Mouse (Mus musculus): ENCODE measurements around the gene S100a4. TPM values are rescaled to one million over a fixed set of nuclear protein-coding genes. Genes with fewer than 3 reads are reported as not detected.

S100a4 gene
- polyA plus RNA-seq, 1 experiment: 1.8 TPM

DNA sequence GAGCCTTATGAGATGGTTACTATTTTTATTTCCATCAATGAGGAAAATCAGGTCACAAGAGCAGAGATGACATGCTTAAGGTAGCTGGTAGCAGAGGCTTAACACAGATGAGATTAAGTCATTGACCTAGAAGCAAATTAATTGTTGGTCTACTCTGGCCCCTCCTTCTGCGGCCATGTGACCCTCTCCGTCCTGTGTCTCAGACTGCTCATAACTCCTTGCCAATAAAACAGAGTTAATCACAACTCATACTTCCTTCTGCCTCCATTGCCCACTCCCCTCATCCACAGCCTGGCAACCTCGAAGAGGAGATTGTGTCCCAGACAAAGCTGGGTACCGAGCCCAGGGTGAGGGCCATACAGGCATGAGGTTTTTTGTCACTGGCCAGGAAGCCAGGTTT is 5.4 kb upstream of the S100a4 start:
- TF ChIP-seq POLR2A (IDR thresholded peaks at IDR 0.05; ENCODE audit: low read depth, low read length) (no peak), CTCF (IDR thresholded peaks at IDR 0.05; ENCODE audit: extremely low read depth, insufficient read length, insufficient replicate concordance, low read depth, low read length) (no peak)
- 74% methylated on average over 4 of the region's 4 CpGs for WGBS
- no peaks in the 10 kb centered on the region for H3K4me1 ChIP-seq (ENCODE audit: control insufficient read depth, insufficient read depth, insufficient read length, low read length)

GRCm38 (mm10) chr3:90599401-90599800 is 4.2 kb upstream of the S100a4 start:
- Histone ChIP-seq H3K27me3 (ENCODE audit: control insufficient read depth, insufficient read depth, low read length) (no peaks in the 10 kb centered on the region), H3K27ac (ENCODE audit: insufficient read depth, low read depth, low read length) (no peak overlapping the region), H3K4me3 (ENCODE audit: low read depth, low read length) (no peak overlapping the region), H3K4me1 (ENCODE audit: control insufficient read depth, insufficient read depth, insufficient read length, low read length) (no peaks in the 10 kb centered on the region), H3K36me3 (ENCODE audit: control insufficient read depth, insufficient read depth, low read length) (no peaks in the 10 kb centered on the region)
- TF ChIP-seq POLR2A (IDR thresholded peaks at IDR 0.05; ENCODE audit: low read depth, low read length): no peak
- no peak for TF ChIP-seq CTCF (IDR thresholded peaks at IDR 0.05; ENCODE audit: extremely low read depth, insufficient read length, insufficient replicate concordance, low read depth, low read length)
- 58% methylated on average over 3 of the region's 3 CpGs for WGBS

More for the DNA sequence above, 5.4 kb upstream of the S100a4 start:
- no peaks in the 10 kb centered on the region for H3K27me3 ChIP-seq (ENCODE audit: control insufficient read depth, insufficient read depth, low read length)
- no peaks in the 10 kb centered on the region for H3K36me3 ChIP-seq (ENCODE audit: control insufficient read depth, insufficient read depth, low read length)
- no peak overlapping the region for H3K4me3 ChIP-seq (ENCODE audit: low read depth, low read length)
- H3K27ac ChIP-seq (ENCODE audit: insufficient read depth, low read depth, low read length): no peak overlapping the region

- Histone ChIP-seq H3K4me1 (ENCODE audit: control insufficient read depth, insufficient read depth, insufficient read length, low read length) (peaks cover 2% of the 10 kb centered on the region; the same call in 1 of the 2 replicates), H3K4me3 (ENCODE audit: low read depth, low read length) (no peak overlapping the region), H3K36me3 (ENCODE audit: control insufficient read depth, insufficient read depth, low read length) (no peaks in the 10 kb centered on the region), H3K27ac (ENCODE audit: insufficient read depth, low read depth, low read length) (no peak overlapping the region), H3K27me3 (ENCODE audit: control insufficient read depth, insufficient read depth, low read length) (no peaks in the 10 kb centered on the region)
- 88% methylated on average over 6 of the region's 6 CpGs for WGBS
- TF ChIP-seq POLR2A (IDR thresholded peaks at IDR 0.05; ENCODE audit: low read depth, low read length) (no peak), CTCF (IDR thresholded peaks at IDR 0.05; ENCODE audit: extremely low read depth, insufficient read length, insufficient replicate concordance, low read depth, low read length) (no peak)
These were observed 3.5 kb upstream of the S100a4 start for GRCm38 (mm10) chr3:90600036-90600435.

GRCm38 (mm10) chr3:90600458-90601195 is 2.9 kb upstream of the S100a4 start:
- Histone ChIP-seq H3K4me3 (ENCODE audit: low read depth, low read length) (no peak overlapping the region), H3K4me1 (ENCODE audit: control insufficient read depth, insufficient read depth, insufficient read length, low read length) (peaks cover 3% of the 10 kb centered on the region; the same call in 1 of the 2 replicates), H3K27ac (ENCODE audit: insufficient read depth, low read depth, low read length) (no peak overlapping the region), H3K36me3 (ENCODE audit: control insufficient read depth, insufficient read depth, low read length) (no peaks in the 10 kb centered on the region), H3K27me3 (ENCODE audit: control insufficient read depth, insufficient read depth, low read length) (no peaks in the 10 kb centered on the region)
- no peak for TF ChIP-seq POLR2A (IDR thresholded peaks at IDR 0.05; ENCODE audit: low read depth, low read length)
- TF ChIP-seq CTCF (IDR thresholded peaks at IDR 0.05; ENCODE audit: extremely low read depth, insufficient read length, insufficient replicate concordance, low read depth, low read length): no peak
- WGBS: 87% methylated on average over 8 of the region's 8 CpGs

DNA sequence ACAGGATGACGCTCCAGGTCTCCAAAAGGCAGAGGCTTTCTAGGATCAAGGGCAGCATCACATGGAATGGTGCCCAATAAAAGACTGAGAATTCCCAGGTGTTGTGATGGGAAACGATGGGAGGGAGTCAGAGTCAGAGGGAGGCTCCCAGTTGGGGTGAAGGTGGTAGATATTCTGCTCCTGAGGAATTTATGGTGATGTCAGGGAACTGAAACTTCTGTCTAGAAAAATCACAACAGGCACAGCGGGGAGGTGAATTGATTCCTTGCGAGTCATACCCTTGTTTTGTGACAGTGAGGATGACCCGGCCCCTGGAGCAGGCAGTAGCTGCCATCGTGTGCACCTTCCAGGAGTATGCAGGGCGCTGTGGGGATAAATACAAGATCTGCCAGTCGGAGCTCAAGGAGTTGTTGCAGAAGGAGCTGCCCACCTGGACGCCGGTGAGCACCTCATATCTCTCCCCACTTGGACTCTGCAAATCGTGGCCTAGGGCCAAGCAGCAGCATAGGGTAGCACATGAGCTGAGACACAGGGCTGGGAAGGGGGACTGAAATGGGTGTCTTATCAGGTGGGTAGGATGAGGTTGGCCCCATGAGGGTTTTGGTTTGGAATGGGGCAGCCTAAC is 2.0 kb upstream of the S100a4 start, which contains the start of gene Gm42674:
Gene Gm42674, plus strand, starts transcription at position 419 of the 625 bp plus-strand sequence.
- WGBS: 81% methylated on average over 11 of the region's 11 CpGs
- no peak for TF ChIP-seq CTCF (IDR thresholded peaks at IDR 0.05; ENCODE audit: extremely low read depth, insufficient read length, insufficient replicate concordance, low read depth, low read length)
- no peak for TF ChIP-seq POLR2A (IDR thresholded peaks at IDR 0.05; ENCODE audit: low read depth, low read length)
- no peaks in the 10 kb centered on the region for H3K36me3 ChIP-seq (ENCODE audit: control insufficient read depth, insufficient read depth, low read length)
- H3K27me3 ChIP-seq (ENCODE audit: control insufficient read depth, insufficient read depth, low read length): no peaks in the 10 kb centered on the region
- H3K27ac ChIP-seq (ENCODE audit: insufficient read depth, low read depth, low read length): no peak within 1 kb of the TSS
- H3K4me3 ChIP-seq (ENCODE audit: low read depth, low read length): no peak within 1 kb of the TSS
- H3K4me1 ChIP-seq (ENCODE audit: control insufficient read depth, insufficient read depth, insufficient read length, low read length): peaks cover 3% of the 10 kb centered on the region; the same call in 1 of the 2 replicates

- Histone ChIP-seq H3K36me3 (ENCODE audit: control insufficient read depth, insufficient read depth, low read length) (no peaks in the 10 kb centered on the region), H3K4me1 (ENCODE audit: control insufficient read depth, insufficient read depth, insufficient read length, low read length) (peaks cover 6% of the 10 kb centered on the region; the same call in 1 of the 2 replicates), H3K27ac (ENCODE audit: insufficient read depth, low read depth, low read length) (no peak overlapping the region), H3K4me3 (ENCODE audit: low read depth, low read length) (no peak overlapping the region), H3K27me3 (ENCODE audit: control insufficient read depth, insufficient read depth, low read length) (no peaks in the 10 kb centered on the region)
- TF ChIP-seq CTCF (IDR thresholded peaks at IDR 0.05; ENCODE audit: extremely low read depth, insufficient read length, insufficient replicate concordance, low read depth, low read length): no peak
- TF ChIP-seq POLR2A (IDR thresholded peaks at IDR 0.05; ENCODE audit: low read depth, low read length): no peak
- WGBS: 5% methylated on average over 4 of the region's 4 CpGs
These were observed 845 bp downstream of the S100a4 start for GRCm38 (mm10) chr3:90604416-90604815.

GRCm38 (mm10) chr3:90605049-90605448 is 1.5 kb downstream of the S100a4 start:
- TF ChIP-seq POLR2A (IDR thresholded peaks at IDR 0.05; ENCODE audit: low read depth, low read length): no peak
- TF ChIP-seq CTCF (IDR thresholded peaks at IDR 0.05; ENCODE audit: extremely low read depth, insufficient read length, insufficient replicate concordance, low read depth, low read length): no peak
- no peak overlapping the region for H3K27ac ChIP-seq (ENCODE audit: insufficient read depth, low read depth, low read length)
- 78% methylated on average over 3 of the region's 3 CpGs for WGBS
- H3K4me3 ChIP-seq (ENCODE audit: low read depth, low read length): no peak overlapping the region
- H3K27me3 ChIP-seq (ENCODE audit: control insufficient read depth, insufficient read depth, low read length): no peaks in the 10 kb centered on the region
- no peaks in the 10 kb centered on the region for H3K36me3 ChIP-seq (ENCODE audit: control insufficient read depth, insufficient read depth, low read length)
- peaks cover 6% of the 10 kb centered on the region; the same call in 1 of the 2 replicates for H3K4me1 ChIP-seq (ENCODE audit: control insufficient read depth, insufficient read depth, insufficient read length, low read length)

Measured in small intestine, adult 2 months (tissue).